16 mouse cellular contexts compared by ENCODE assay signal in genomic region chr10:39487740-39488415, GRCm38 (mm10).
DNase-seq lines count a peak whose midpoint lies in the region; ATAC-seq lines count a peak whose summit lies in the region.
"Had no signal": no experiment of that assay in that cellular context is flagged by ENCODE, and none has a peak within 500 bp of the region (broad histone marks: within the 10 kb centered on the region; RNA-seq: fewer than 3 reads in every experiment).

No protein-coding gene starts in this region.

- peak overlapping the region; percentile 46; the same call in 1 of the 2 replicates for H3K27ac ChIP-seq in hindbrain, embryonic 10.5 days
- no peak overlapping the region for H3K27ac ChIP-seq in hindbrain, embryonic 11.5 days (ENCODE audit: low read depth, low read length)
- peak overlapping the region; percentile 53 for H3K27ac ChIP-seq in hindbrain, embryonic 12.5 days
- H3K27ac ChIP-seq in neural tube, embryonic 15.5 days (replicated peaks) = peak overlapping the region; percentile 60
- H3K27ac ChIP-seq in heart, embryonic 12.5 days (ENCODE audit: poor library complexity, severe bottlenecking) = no peak overlapping the region

- H3K9ac ChIP-seq in hindbrain, embryonic 11.5 days (ENCODE audit: low read depth, low read length) = no peak overlapping the region
- no peak overlapping the region for H3K9ac ChIP-seq in hindbrain, embryonic 12.5 days
- 0 out of 2 replicates have a peak overlapping the region, but pooled peaks have one; percentile 7 for H3K9ac ChIP-seq in neural tube, embryonic 15.5 days (replicated peaks)
- no peak overlapping the region for H3K9ac ChIP-seq in heart, embryonic 12.5 days

- peaks cover 66% of the 10 kb centered on the region for H3K4me1 ChIP-seq in hindbrain, embryonic 10.5 days (replicated peaks)
- peaks cover 16% of the 10 kb centered on the region for H3K4me1 ChIP-seq in hindbrain, embryonic 11.5 days (replicated peaks; ENCODE audit: control insufficient read depth, insufficient read depth, low read length)
- H3K4me1 ChIP-seq in hindbrain, embryonic 12.5 days = peaks cover 59% of the 10 kb centered on the region
- H3K4me1 ChIP-seq in neural tube, embryonic 15.5 days = peaks cover 82% of the 10 kb centered on the region
- peaks cover 51% of the 10 kb centered on the region for H3K4me1 ChIP-seq in heart, embryonic 12.5 days (replicated peaks)

- H3K4me2 ChIP-seq in hindbrain, embryonic 11.5 days (replicated peaks; ENCODE audit: low read depth, low read length) = no peak overlapping the region
- H3K4me2 ChIP-seq in hindbrain, embryonic 12.5 days (replicated peaks) = no peak overlapping the region
- H3K4me2 ChIP-seq in neural tube, embryonic 15.5 days = no peak overlapping the region
- H3K4me2 ChIP-seq in heart, embryonic 12.5 days = no peak overlapping the region
- H3K4me2 ChIP-seq: heart, embryonic 11.5 days had no signal

- no peaks in the 10 kb centered on the region for H3K27me3 ChIP-seq in hindbrain, embryonic 10.5 days (ENCODE audit: insufficient read depth, poor library complexity, severe bottlenecking)
- H3K27me3 ChIP-seq in hindbrain, embryonic 11.5 days (ENCODE audit: control insufficient read depth, insufficient read depth, low read length) = no peaks in the 10 kb centered on the region
- no peaks in the 10 kb centered on the region for H3K27me3 ChIP-seq in hindbrain, embryonic 12.5 days
- H3K27me3 ChIP-seq in neural tube, embryonic 15.5 days (replicated peaks) = no peaks in the 10 kb centered on the region
- H3K27me3 ChIP-seq in heart, embryonic 12.5 days (replicated peaks) = no peaks in the 10 kb centered on the region

- no peak overlapping the region for H3K4me3 ChIP-seq in hindbrain, embryonic 10.5 days
- no peak overlapping the region for H3K4me3 ChIP-seq in hindbrain, embryonic 11.5 days (ENCODE audit: low read depth, low read length)
- no peak overlapping the region for H3K4me3 ChIP-seq in hindbrain, embryonic 12.5 days
- H3K4me3 ChIP-seq in neural tube, embryonic 15.5 days (replicated peaks) = no peak overlapping the region
- H3K4me3 ChIP-seq in heart, embryonic 12.5 days = no peak overlapping the region

- peaks cover 6% of the 10 kb centered on the region; the same call in 1 of the 2 replicates for H3K9me3 ChIP-seq in hindbrain, embryonic 10.5 days
- H3K9me3 ChIP-seq in hindbrain, embryonic 11.5 days (ENCODE audit: control insufficient read depth, low read length) = no peaks in the 10 kb centered on the region
- no peaks in the 10 kb centered on the region for H3K9me3 ChIP-seq in hindbrain, embryonic 12.5 days (replicated peaks)
- H3K9me3 ChIP-seq in neural tube, embryonic 15.5 days (replicated peaks) = no peaks in the 10 kb centered on the region
- H3K9me3 ChIP-seq in heart, embryonic 12.5 days (replicated peaks) = no peaks in the 10 kb centered on the region

- WGBS in hindbrain, embryonic 10.5 days = 82% methylated on average over 14 of the region's 14 CpGs
- WGBS in hindbrain, embryonic 11.5 days = 77% methylated on average over 14 of the region's 14 CpGs
- WGBS in hindbrain, embryonic 12.5 days = 68% methylated on average over 14 of the region's 14 CpGs
- WGBS in neural tube, embryonic 15.5 days = 62% methylated on average over 14 of the region's 14 CpGs
- 66% methylated on average over 14 of the region's 14 CpGs for WGBS in heart, embryonic 12.5 days

- DNase-seq in hindbrain, embryonic 10.5 days (ENCODE audit: low spot score) = no peak
- DNase-seq in hindbrain, embryonic 11.5 days (ENCODE audit: low spot score) = no peak
- peak; percentile 50 for DNase-seq in T-cell, adult 2 months (ENCODE audit: low spot score)
- DNase-seq in frontal cortex, postnatal 25 days (ENCODE audit: low spot score in 2 of 2) = no peak
- no peak for DNase-seq in cerebellum, adult 9-11 months
- DNase-seq: adrenal gland, postnatal 14 days; B cell, adult 2 months; cerebellum, adult 11 months; kidney, adult 2 months; liver; lung, postnatal 14 days; right cerebral cortex, postnatal 14 days had no signal

- ATAC-seq in hindbrain, embryonic 11.5 days (ENCODE audit: low FRiP score) = no peak
- ATAC-seq in hindbrain, embryonic 12.5 days (ENCODE audit: low FRiP score) = 0 out of 2 replicates have a peak, but pooled peaks have one; percentile 29
- ATAC-seq in neural tube, embryonic 15.5 days (ENCODE audit: low FRiP score) = peak; percentile 35; the same call in 1 of the 2 replicates
- no peak for ATAC-seq in heart, embryonic 12.5 days (ENCODE audit: insufficient number of reproducible peaks, low FRiP score)

- H3K36me3 ChIP-seq in hindbrain, embryonic 10.5 days = peaks cover 7% of the 10 kb centered on the region
- 0 out of 2 replicates have a peak, but pooled peaks cover 2% of the 10 kb centered on the region for H3K36me3 ChIP-seq in hindbrain, embryonic 11.5 days (ENCODE audit: control insufficient read depth, insufficient read depth, low read length)
- peaks cover 11% of the 10 kb centered on the region for H3K36me3 ChIP-seq in hindbrain, embryonic 12.5 days
- H3K36me3 ChIP-seq in neural tube, embryonic 15.5 days = no peaks in the 10 kb centered on the region
- peaks cover 6% of the 10 kb centered on the region; the same call in 1 of the 2 replicates for H3K36me3 ChIP-seq in heart, embryonic 12.5 days

Comparison
In these comparisons a context has a peak if more than half of its experiments do, and no peak if none do; other contexts are left out.
1. H3K27ac ChIP-seq: peak in hindbrain, embryonic 10.5 days (single experiment), hindbrain, embryonic 12.5 days (single experiment) and neural tube, embryonic 15.5 days (single experiment); none in hindbrain, embryonic 11.5 days (single experiment) and heart, embryonic 12.5 days (single experiment).
2. ATAC-seq: peak in hindbrain, embryonic 12.5 days (single experiment) and neural tube, embryonic 15.5 days (single experiment); none in hindbrain, embryonic 11.5 days (single experiment) and heart, embryonic 12.5 days (single experiment).